Mouse (Mus musculus) kidney, embryonic 16.5 days (tissue): ENCODE measurements around the gene Sash1. TPM values are rescaled to one million over a fixed set of nuclear protein-coding genes. Genes with fewer than 3 reads are reported as not detected.

Experiments used
- ATAC-seq: fragments of 200-750 bp; cut with Nextera tagmentation; 2 replicates; pipeline ENCODE4 v1.8.0; 2017; ENCODE audit warnings: moderate TSS enrichment; ENCODE audit not compliant: low FRiP score, low TSS enrichment
- H3K27ac ChIP-seq: fragments of 300-500 bp; sonication (generic); 2 replicates; pipeline ENCODE4 v1.5.1; 2014; ENCODE audit warnings: low read length
- H3K27me3 ChIP-seq: fragments of 300-500 bp; sonication (generic); 2 replicates; pipeline ENCODE4 v1.6.1; 2014; ENCODE audit warnings: low read length, control low read depth, mixed read lengths; ENCODE audit not compliant: insufficient read depth
- H3K36me3 ChIP-seq: fragments of 300-500 bp; sonication (generic); 2 replicates; pipeline ENCODE4 v1.6.1; 2014; ENCODE audit warnings: low read length, control low read depth, mixed read lengths; ENCODE audit not compliant: insufficient read depth
- H3K4me1 ChIP-seq: fragments of 300-500 bp; sonication (generic); 2 replicates; pipeline ENCODE4 v1.6.1; 2014; ENCODE audit warnings: low read length, control low read depth, mixed read lengths; ENCODE audit not compliant: insufficient read depth
- H3K4me2 ChIP-seq: fragments of 300-500 bp; sonication (generic); replicated peaks from 2 replicates; pipeline ENCODE4 v1.6.1; 2014; ENCODE audit warnings: low read depth, low read length
- H3K4me3 ChIP-seq: fragments of 300-500 bp; sonication (generic); 2 replicates; pipeline ENCODE4 v1.5.1; 2014; ENCODE audit warnings: mild to moderate bottlenecking, low read length
- H3K9ac ChIP-seq: fragments of 300-500 bp; sonication (generic); replicated peaks from 2 replicates; pipeline ENCODE4 v1.6.1; 2014; ENCODE audit warnings: low read length
- H3K9me3 ChIP-seq: fragments of 300-500 bp; sonication (generic); 2 replicates; pipeline ENCODE4 v1.6.1; 2016; ENCODE audit warnings: low read length, control low read depth
- WGBS: fragments of 180-500 bp; shearing (Covaris S2); extraction: QIAGEN DNeasy Blood & Tissue Kit; methylation state at CpG from one replicate; pipeline ENCODE4 v1.1.7; 2014; 5-methylcytosine and 5-hydroxymethylcytosine counted together
- polyA plus RNA-seq: library from polyadenylated mRNA; unstranded; fragments of >200 nt; fragmentation: Nextera tagmentation; extraction: Ambion mirVana; gene quantifications from 2 replicates; pipeline ENCODE4 v1.2.1, GENCODE M21; 2015

Gene Sash1
- polyA plus RNA-seq, 1 experiment from 2014 or later, result 3.1 TPM

- Histone ChIP-seq H3K9ac (no peak overlapping the region), H3K9me3 (no peaks in the 10 kb centered on the region), H3K4me2 (no peak overlapping the region), H3K4me1 (no peaks in the 10 kb centered on the region), H3K36me3 (no peaks in the 10 kb centered on the region), H3K27ac (no peak overlapping the region), H3K4me3 (no peak overlapping the region), H3K27me3 (no peaks in the 10 kb centered on the region)
- no peak for ATAC-seq
- WGBS, result 93% methylated on average over 7 of the region's 7 CpGs
Measured at GRCm38 (mm10) chr10:8685269-8685668, 200.6 kb downstream of the Sash1 start.

DNA sequence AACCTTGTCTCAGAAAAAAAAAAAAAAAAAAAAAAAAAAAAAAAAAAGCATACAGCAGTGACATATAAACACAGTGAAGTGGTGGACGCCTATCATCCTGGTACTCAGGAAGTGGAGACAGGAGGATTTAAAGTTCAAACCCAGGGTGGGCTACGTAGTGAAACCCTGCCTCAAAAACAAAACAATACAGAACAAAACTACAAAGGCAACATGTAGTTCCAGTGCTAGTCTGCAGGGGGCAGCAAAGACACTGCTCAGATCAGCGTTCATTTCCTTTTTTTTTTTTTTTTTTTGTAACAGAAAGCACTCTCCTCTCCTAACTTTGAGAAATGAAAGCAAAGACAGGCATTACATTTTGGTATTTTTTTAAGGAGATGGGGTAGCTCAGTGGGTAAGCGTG, 203.0 kb downstream of the Sash1 start:
- no peak overlapping the region for H3K27ac ChIP-seq
- no peaks in the 10 kb centered on the region for H3K9me3 ChIP-seq
- H3K36me3 ChIP-seq, result no peaks in the 10 kb centered on the region
- H3K9ac ChIP-seq, result no peak overlapping the region
- no peak overlapping the region for H3K4me2 ChIP-seq
- no peaks in the 10 kb centered on the region for H3K4me1 ChIP-seq
- H3K4me3 ChIP-seq, result no peak overlapping the region
- H3K27me3 ChIP-seq, result no peaks in the 10 kb centered on the region
- 24% methylated on average over 4 of the region's 4 CpGs for WGBS
- ATAC-seq, result no peak

- H3K4me2 ChIP-seq, result no peak overlapping the region
- H3K4me1 ChIP-seq, result no peaks in the 10 kb centered on the region
- H3K27me3 ChIP-seq, result no peaks in the 10 kb centered on the region
- no peaks in the 10 kb centered on the region for H3K9me3 ChIP-seq
- WGBS, result 74% methylated on average over 6 of the region's 6 CpGs
- no peak overlapping the region for H3K27ac ChIP-seq
- no peaks in the 10 kb centered on the region for H3K36me3 ChIP-seq
- H3K4me3 ChIP-seq, result no peak overlapping the region
- no peak for ATAC-seq
- no peak overlapping the region for H3K9ac ChIP-seq
Measured at GRCm38 (mm10) chr10:8682341-8682740, 203.5 kb downstream of the Sash1 start.

- Histone ChIP-seq H3K4me2 (no peak overlapping the region), H3K9me3 (no peaks in the 10 kb centered on the region), H3K27ac (no peak overlapping the region), H3K9ac (no peak overlapping the region), H3K4me1 (no peaks in the 10 kb centered on the region), H3K27me3 (no peaks in the 10 kb centered on the region), H3K36me3 (no peaks in the 10 kb centered on the region), H3K4me3 (no peak overlapping the region)
- 79% methylated on average over 5 of the region's 5 CpGs for WGBS
- no peak for ATAC-seq
Measured at GRCm38 (mm10) chr10:8676722-8677121, 209.1 kb downstream of the Sash1 start.
